Mouse (Mus musculus) kidney, adult 8-10 months (tissue): ENCODE measurements at regions not wholly inside any gene's neighbourhood (a gene's known extent, or its start where the extent isn't known, plus 50 kb on each side); places are given as distances from the start of the nearest gene placed in this dataset.
A peak's percentile ranks its signal among the peaks of the same experiment; 100 is the strongest.

Source experiments
- DNase-seq, 2 experiments: peaks; one replicate each; pipeline ENCODE4 v3.0.0; 2022

GRCm38 (mm10) chr4:11903861-11904260 is 77.2 kb downstream of the Gm10604 start:
- no peak for DNase-seq

GRCm38 (mm10) chr4:11903401-11903800 is 77.7 kb downstream of the Gm10604 start:
- DNase-seq = no peak

GRCm38 (mm10) chr4:11899979-11900624 is 81.0 kb downstream of the Gm10604 start:
- no peak for DNase-seq

- no peak for DNase-seq
Measured at GRCm38 (mm10) chr4:11897231-11897630, 83.8 kb downstream of the Gm10604 start.

- DNase-seq = peak; percentile 37 to 40
Measured at GRCm38 (mm10) chr4:11895857-11896825, 84.9 kb downstream of the Gm10604 start.

GRCm38 (mm10) chr4:11893560-11894205 is 87.4 kb downstream of the Gm10604 start:
- DNase-seq = no peak

- DNase-seq = no peak
Measured at GRCm38 (mm10) chr4:11889039-11889600, 91.9 kb downstream of the Gm10604 start.

- no peak for DNase-seq
Measured at GRCm38 (mm10) chr4:11887377-11887776, 93.7 kb downstream of the Gm10604 start.

GRCm38 (mm10) chr4:11885499-11885898 is 95.6 kb downstream of the Gm10604 start:
- no peak for DNase-seq

- no peak for DNase-seq
Measured at GRCm38 (mm10) chr4:11884818-11885217, 96.2 kb downstream of the Gm10604 start.

- no peak for DNase-seq
Measured at GRCm38 (mm10) chr4:11883295-11883694, 97.8 kb downstream of the Gm10604 start.

- no peak for DNase-seq
Measured at GRCm38 (mm10) chr4:11882666-11883065, 98.4 kb downstream of the Gm10604 start.

- no peak for DNase-seq
Measured at GRCm38 (mm10) chr4:11878638-11879037, 102.4 kb downstream of the Gm10604 start.

- DNase-seq = no peak
Measured at GRCm38 (mm10) chr4:11877945-11878344, 103.1 kb downstream of the Gm10604 start.

- DNase-seq = no peak
Measured at GRCm38 (mm10) chr4:11876009-11876408, 105.1 kb downstream of the Gm10604 start.

- DNase-seq = no peak
Measured at GRCm38 (mm10) chr4:11874586-11875264, 106.3 kb downstream of the Gm10604 start.

GRCm38 (mm10) chr4:11872036-11872435 is 109.0 kb downstream of the Gm10604 start:
- no peak for DNase-seq

GRCm38 (mm10) chr4:11869721-11870120 is 111.3 kb downstream of the Gm10604 start:
- DNase-seq = no peak

- no peak for DNase-seq
Measured at GRCm38 (mm10) chr4:11868565-11868964, 112.5 kb downstream of the Gm10604 start.
